Mouse (Mus musculus): Measurements from ENCODE around the gene Trp53rkb.

- TF ChIP-seq HCFC1 (IDR thresholded peaks at IDR 0.05; ENCODE audit: low read depth, low read length), result no peak
- TF ChIP-seq ZC3H11A (IDR thresholded peaks at IDR 0.05; ENCODE audit: low read depth, low read length), result no peak
- TF ChIP-seq POLR2AphosphoS2 (IDR thresholded peaks at IDR 0.05; ENCODE audit: low read depth, low read length), result no peak
- TF ChIP-seq KAT2A (IDR thresholded peaks at IDR 0.05; ENCODE audit: insufficient replicate concordance, low read length), result no peak
- TF ChIP-seq CTCF (conservative IDR thresholded peaks at IDR 0.05 in 1 of 2, IDR thresholded peaks at IDR 0.05 in 1 of 2; ENCODE audit: low read depth in 2 of 2, low read length in 2 of 2), result no peak
- TF ChIP-seq EP300 (IDR thresholded peaks at IDR 0.05; ENCODE audit: low read length), result no peak
- TF ChIP-seq POLR2A (IDR thresholded peaks at IDR 0.05; ENCODE audit: low read depth, low read length), result no peak
- no peak for TF ChIP-seq ZNF384 (IDR thresholded peaks at IDR 0.05; ENCODE audit: low read depth, low read length)
- TF ChIP-seq MYC (IDR thresholded peaks at IDR 0.05; ENCODE audit: low read depth, low read length), result no peak
- TF ChIP-seq RCOR1 (conservative IDR thresholded peaks at IDR 0.05; ENCODE audit: low read depth, low read length), result no peak
- TF ChIP-seq NELFE (IDR thresholded peaks at IDR 0.05; ENCODE audit: low read depth, low read length), result no peak
Observed at GRCm38 (mm10) chr2:166820844-166821243, 28.5 kb downstream of the Trp53rkb start.

Measured in CH12.LX (cell line).